In the genomic region with DNA sequence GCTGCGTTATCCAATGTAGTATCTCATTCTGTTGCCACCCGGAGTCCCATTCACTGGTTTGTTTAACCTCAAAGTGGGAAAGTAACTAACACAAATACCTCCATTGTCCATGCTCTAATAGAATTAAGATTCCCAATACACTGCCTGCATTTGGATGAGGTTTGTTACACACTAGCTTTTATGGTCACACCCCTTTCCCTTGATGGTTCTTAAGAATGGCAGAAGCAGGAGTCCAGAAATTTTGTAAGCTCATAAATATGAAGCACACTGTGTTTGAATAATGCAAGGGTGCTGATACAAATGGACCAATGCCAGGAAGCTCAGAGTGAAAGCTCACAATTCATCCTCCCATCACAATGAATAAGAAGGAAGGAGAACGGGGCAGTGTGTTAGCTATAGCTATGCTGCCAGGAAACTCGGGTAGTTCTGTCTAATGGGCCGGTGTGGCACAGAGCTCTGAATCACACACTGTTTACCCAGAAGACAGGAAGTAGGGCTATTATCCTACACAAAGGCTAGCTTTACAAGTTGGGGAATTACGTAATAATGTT, we compare ENCODE assay signal across 11 mouse cellular contexts.
A peak's percentile ranks its signal among the peaks of the same experiment; 100 is the strongest.
DNase-seq lines count a peak whose midpoint lies in the region; ATAC-seq lines count a peak whose summit lies in the region.
"Had no signal": no experiment of that assay in that cellular context is flagged by ENCODE, and none has a peak within 500 bp of the region (broad histone marks: within the 10 kb centered on the region; RNA-seq: fewer than 3 reads in every experiment).

No protein-coding gene starts in this region.

- H3K9me3 ChIP-seq in heart, embryonic 12.5 days (replicated peaks) = no peaks in the 10 kb centered on the region
- H3K9me3 ChIP-seq in heart, embryonic 10.5 days = no peaks in the 10 kb centered on the region
- no peaks in the 10 kb centered on the region for H3K9me3 ChIP-seq in forebrain, embryonic 15.5 days
- no peaks in the 10 kb centered on the region for H3K9me3 ChIP-seq in neural tube, embryonic 14.5 days (ENCODE audit: control insufficient read depth, low read length)
- H3K9me3 ChIP-seq: heart, embryonic 13.5 days; liver, embryonic 15.5 days; stomach, embryonic 15.5 days had no signal

- H3K4me3 ChIP-seq in heart, embryonic 12.5 days = no peak overlapping the region
- no peak overlapping the region for H3K4me3 ChIP-seq in heart, embryonic 10.5 days
- no peak overlapping the region for H3K4me3 ChIP-seq in forebrain, embryonic 15.5 days
- H3K4me3 ChIP-seq in neural tube, embryonic 14.5 days (ENCODE audit: low read depth, low read length) = no peak overlapping the region
- H3K4me3 ChIP-seq: heart, embryonic 13.5 days; liver, embryonic 15.5 days; stomach, embryonic 15.5 days had no signal

- ATAC-seq in heart, embryonic 12.5 days (ENCODE audit: insufficient number of reproducible peaks, low FRiP score) = 0 out of 2 replicates have a peak, but pooled peaks have one; percentile 42
- peak; percentile 99 for ATAC-seq in forebrain, embryonic 15.5 days (replicated peaks)
- ATAC-seq in neural tube, embryonic 14.5 days (ENCODE audit: low read depth) = peak; percentile 98

- no peak overlapping the region for H3K27ac ChIP-seq in heart, embryonic 12.5 days (ENCODE audit: poor library complexity, severe bottlenecking)
- no peak overlapping the region for H3K27ac ChIP-seq in heart, embryonic 10.5 days
- peak overlapping the region; percentile 59 for H3K27ac ChIP-seq in forebrain, embryonic 15.5 days (replicated peaks)
- no peak overlapping the region for H3K27ac ChIP-seq in neural tube, embryonic 14.5 days (ENCODE audit: low read depth, low read length)
- H3K27ac ChIP-seq: heart, embryonic 13.5 days; liver, embryonic 15.5 days; stomach, embryonic 15.5 days had no signal

- no peak overlapping the region for H3K4me2 ChIP-seq in heart, embryonic 12.5 days
- H3K4me2 ChIP-seq in forebrain, embryonic 15.5 days (replicated peaks) = peak overlapping the region; percentile 9; the same call in 1 of the 2 replicates
- no peak overlapping the region for H3K4me2 ChIP-seq in neural tube, embryonic 14.5 days (ENCODE audit: low read depth, low read length)
- H3K4me2 ChIP-seq: heart, embryonic 13.5 days; liver, embryonic 15.5 days; stomach, embryonic 15.5 days had no signal

- no peaks in the 10 kb centered on the region for H3K4me1 ChIP-seq in heart, embryonic 12.5 days (replicated peaks)
- no peaks in the 10 kb centered on the region for H3K4me1 ChIP-seq in heart, embryonic 10.5 days
- peaks cover 21% of the 10 kb centered on the region for H3K4me1 ChIP-seq in forebrain, embryonic 15.5 days
- no peaks in the 10 kb centered on the region for H3K4me1 ChIP-seq in neural tube, embryonic 14.5 days (ENCODE audit: control insufficient read depth, insufficient read depth, low read length)
- H3K4me1 ChIP-seq: heart, embryonic 13.5 days; liver, embryonic 15.5 days; stomach, embryonic 15.5 days had no signal

- 72% methylated on average over 6 of the region's 6 CpGs for WGBS in heart, embryonic 12.5 days
- WGBS in heart, embryonic 10.5 days = 75% methylated on average over 6 of the region's 6 CpGs
- 6% methylated on average over 6 of the region's 6 CpGs for WGBS in forebrain, embryonic 15.5 days
- WGBS in neural tube, embryonic 14.5 days = 9% methylated on average over 6 of the region's 6 CpGs

- no peak for DNase-seq in heart, embryonic 10.5 days (ENCODE audit: low spot score)
- DNase-seq in layer of hippocampus, postnatal 14 days (ENCODE audit: low spot score in 2 of 2) = peak; percentile 26 to 90
- no peak for DNase-seq in ovary, postnatal 36 days (ENCODE audit: low spot score)
- no peak for DNase-seq in thymus, postnatal 36 days
- DNase-seq in kidney, postnatal 36 days = no peak

- no peaks in the 10 kb centered on the region for H3K36me3 ChIP-seq in heart, embryonic 12.5 days
- H3K36me3 ChIP-seq in heart, embryonic 10.5 days = no peaks in the 10 kb centered on the region
- no peaks in the 10 kb centered on the region for H3K36me3 ChIP-seq in forebrain, embryonic 15.5 days
- no peaks in the 10 kb centered on the region for H3K36me3 ChIP-seq in neural tube, embryonic 14.5 days (ENCODE audit: control insufficient read depth, insufficient read depth, low read length)
- H3K36me3 ChIP-seq: heart, embryonic 13.5 days; liver, embryonic 15.5 days; stomach, embryonic 15.5 days had no signal

- no peak overlapping the region for H3K9ac ChIP-seq in heart, embryonic 12.5 days
- H3K9ac ChIP-seq in forebrain, embryonic 15.5 days (replicated peaks) = no peak overlapping the region
- no peak overlapping the region for H3K9ac ChIP-seq in neural tube, embryonic 14.5 days (replicated peaks; ENCODE audit: low read depth, low read length)
- H3K9ac ChIP-seq: heart, embryonic 13.5 days; liver, embryonic 15.5 days; stomach, embryonic 15.5 days had no signal

- H3K27me3 ChIP-seq in heart, embryonic 12.5 days (replicated peaks) = no peaks in the 10 kb centered on the region
- no peaks in the 10 kb centered on the region for H3K27me3 ChIP-seq in heart, embryonic 10.5 days (ENCODE audit: insufficient read depth, poor library complexity, severe bottlenecking)
- H3K27me3 ChIP-seq in forebrain, embryonic 15.5 days = no peaks in the 10 kb centered on the region
- H3K27me3 ChIP-seq in neural tube, embryonic 14.5 days (ENCODE audit: control insufficient read depth, insufficient read depth, low read length) = no peaks in the 10 kb centered on the region
- H3K27me3 ChIP-seq: heart, embryonic 13.5 days; liver, embryonic 15.5 days; stomach, embryonic 15.5 days had no signal

Comparison
In these comparisons a context has a peak if more than half of its experiments do, and no peak if none do; other contexts are left out.
1. ATAC-seq: peak in every context shown above with its lines; median percentile 99 in forebrain, embryonic 15.5 days; 98 in neural tube, embryonic 14.5 days; 42 in heart, embryonic 12.5 days.
2. DNase-seq: peak in layer of hippocampus, postnatal 14 days (2 of 2); none in heart, embryonic 10.5 days (single experiment), ovary, postnatal 36 days (single experiment), thymus, postnatal 36 days (0 of 2) and kidney, postnatal 36 days (0 of 2).